Mouse (Mus musculus) limb, embryonic 14.5 days (tissue): ENCODE measurements around the gene Dpm2. TPM values are rescaled to one million over a fixed set of nuclear protein-coding genes. Genes with fewer than 3 reads are reported as not detected.

Experiments
- ATAC-seq: fragments of 200-750 bp; cut with Nextera tagmentation; 2 replicates; pipeline ENCODE4 v1.8.0; 2017; ENCODE audit warnings: low read depth, moderate number of reproducible peaks, moderate TSS enrichment; ENCODE audit not compliant: low FRiP score
- DNase-seq: peaks from one replicate; pipeline ENCODE4 v3.0.0-alpha.2; 2015; ENCODE audit warnings: low spot score
- H3K27ac ChIP-seq: fragments of 300-500 bp; sonication (generic); replicated peaks from 2 replicates; pipeline ENCODE4 v1.5.1; 2014; ENCODE audit warnings: low read depth, mild to moderate bottlenecking, low read length, moderate library complexity, mixed read lengths
- H3K27me3 ChIP-seq: fragments of 300-500 bp; sonication (generic); 2 replicates; pipeline ENCODE4 v1.6.1; 2014; ENCODE audit warnings: low read length, mixed read lengths; ENCODE audit not compliant: control insufficient read depth, insufficient read depth
- H3K36me3 ChIP-seq: fragments of 300-500 bp; sonication (generic); 2 replicates; pipeline ENCODE4 v1.6.1; 2014; ENCODE audit warnings: mild to moderate bottlenecking, low read length, moderate library complexity, mixed read lengths; ENCODE audit not compliant: control insufficient read depth, insufficient read depth
- H3K4me1 ChIP-seq: fragments of 300-500 bp; sonication (generic); 2 replicates; pipeline ENCODE4 v1.6.1; 2014; ENCODE audit warnings: antibody characterized with exemption, low read length, mixed read lengths; ENCODE audit not compliant: control insufficient read depth, insufficient read depth
- H3K4me2 ChIP-seq: fragments of 300-500 bp; sonication (generic); replicated peaks from 2 replicates; pipeline ENCODE4 v1.6.1; 2014; ENCODE audit warnings: low read depth, mild to moderate bottlenecking, low read length, moderate library complexity; ENCODE audit not compliant: severe bottlenecking
- H3K4me3 ChIP-seq: fragments of 300-500 bp; sonication (generic); replicated peaks from 2 replicates; pipeline ENCODE4 v1.5.1; 2014; ENCODE audit warnings: low read length
- H3K9ac ChIP-seq: fragments of 300-500 bp; sonication (generic); 2 replicates; pipeline ENCODE4 v1.6.1; 2014; ENCODE audit warnings: mild to moderate bottlenecking, low read depth, low read length, moderate library complexity; ENCODE audit not compliant: severe bottlenecking
- H3K9me3 ChIP-seq: fragments of 300-500 bp; sonication (generic); 2 replicates; pipeline ENCODE4 v1.6.1; 2016; ENCODE audit warnings: low read length; ENCODE audit not compliant: control insufficient read depth
- POLR2A ChIP-seq: fragments of 200-500 bp; IDR thresholded peaks from 2 replicates; pipeline ENCODE4 v1.8.0; 2012; ENCODE audit warnings: inconsistent platforms, mild to moderate bottlenecking, moderate library complexity, borderline replicate concordance; ENCODE audit not compliant: insufficient read depth, insufficient read length; ENCODE audit errors: extremely low read depth
- WGBS: fragments of 180-500 bp; shearing (Covaris S2); extraction: QIAGEN DNeasy Blood & Tissue Kit; methylation state at CpG from one replicate; pipeline ENCODE4 v1.1.7; 2014; 5-methylcytosine and 5-hydroxymethylcytosine counted together
- polyA plus RNA-seq, 2 experiments: library from polyadenylated mRNA; depleted of rRNA in 1 of 2; stranded (reverse) in 1 of 2; unstranded in 1 of 2; fragments of >200 nt; fragmentation: Nextera tagmentation in 1 of 2; extraction: Ambion mirVana in 1 of 2; gene quantifications; 2 replicates each; pipeline versions ENCODE4 v1.2.1 to v1.2.3; 2012 to 2014

Dpm2 gene
- polyA plus RNA-seq, 2 experiments = 122 to 146 TPM

- Histone ChIP-seq H3K4me3 (no peak overlapping the region), H3K27me3 (no peaks in the 10 kb centered on the region), H3K36me3 (no peaks in the 10 kb centered on the region), H3K27ac (no peak overlapping the region), H3K9ac (no peak overlapping the region), H3K4me2 (no peak overlapping the region), H3K9me3 (no peaks in the 10 kb centered on the region), H3K4me1 (peaks cover 4% of the 10 kb centered on the region; the same call in 1 of the 2 replicates)
- TF ChIP-seq POLR2A = no peak
- ATAC-seq (no peak), DNase-seq (no peak)
- 68% methylated on average over 2 of the region's 2 CpGs for WGBS
Observed at GRCm38 (mm10) chr2:32530479-32530878, 40.2 kb upstream of the Dpm2 start.

DNA sequence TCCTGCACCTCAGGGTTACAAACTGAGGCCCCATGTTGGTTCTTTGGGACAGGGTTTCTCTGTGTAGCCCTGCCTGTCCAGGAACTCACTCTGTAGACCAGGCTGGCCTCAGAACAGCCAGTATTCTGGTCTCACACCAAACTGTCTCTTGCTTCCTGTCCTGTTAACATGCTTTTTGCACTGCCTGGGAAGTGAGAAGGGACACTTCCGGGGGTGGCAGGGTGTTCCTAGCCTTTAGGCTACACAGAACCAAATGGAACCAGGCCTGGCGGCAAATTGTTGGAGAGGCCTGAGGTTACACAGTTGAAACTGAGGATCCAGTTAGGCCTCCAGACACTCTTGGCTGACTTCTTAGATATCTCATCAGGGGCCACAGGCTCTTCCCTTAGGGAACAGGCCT lies 37.5 kb upstream of the Dpm2 start:
- no peaks in the 10 kb centered on the region for H3K36me3 ChIP-seq
- peaks cover 24% of the 10 kb centered on the region for H3K4me1 ChIP-seq
- H3K27ac ChIP-seq = no peak overlapping the region
- TF ChIP-seq POLR2A = no peak
- no peaks in the 10 kb centered on the region for H3K9me3 ChIP-seq
- H3K4me2 ChIP-seq = no peak overlapping the region
- no peak overlapping the region for H3K4me3 ChIP-seq
- H3K27me3 ChIP-seq = no peaks in the 10 kb centered on the region
- DNase-seq (no peak), ATAC-seq (no peak)
- no peak overlapping the region for H3K9ac ChIP-seq
- 79% methylated on average over 2 of the region's 2 CpGs for WGBS

- Histone ChIP-seq H3K36me3 (no peaks in the 10 kb centered on the region), H3K4me3 (peak overlapping the region; percentile 96), H3K9ac (peak overlapping the region; percentile 52), H3K9me3 (no peaks in the 10 kb centered on the region), H3K27me3 (no peaks in the 10 kb centered on the region), H3K4me1 (peaks cover 33% of the 10 kb centered on the region), H3K27ac (peak overlapping the region; percentile 84), H3K4me2 (peak overlapping the region; percentile 47)
- DNase-seq (peak; percentile 56), ATAC-seq (no peak)
- 8% methylated on average over 13 of the region's 13 CpGs for WGBS
- TF ChIP-seq POLR2A = 0 out of 2 replicates have a peak, but pooled peaks have one; percentile 8
Observed at GRCm38 (mm10) chr2:32534061-32534732, 36.5 kb upstream of the Dpm2 start.

GRCm38 (mm10) chr2:32534733-32535471 lies 35.8 kb upstream of the Dpm2 start, which contains the start of gene Fam102a:
TSS of gene Fam102a (plus strand) at chr2:32535332.
- Histone ChIP-seq H3K9ac (peak within 1 kb of the TSS; percentile 93), H3K4me2 (peak within 1 kb of the TSS; percentile 90), H3K4me1 (peaks cover 38% of the 10 kb centered on the region), H3K27me3 (no peaks in the 10 kb centered on the region), H3K4me3 (peak within 1 kb of the TSS; percentile 96), H3K27ac (peak within 1 kb of the TSS; percentile 96), H3K9me3 (no peaks in the 10 kb centered on the region), H3K36me3 (no peaks in the 10 kb centered on the region)
- peak; percentile 97 for ATAC-seq
- TF ChIP-seq POLR2A = peak; percentile 91; the same call in 1 of the 2 replicates
- WGBS = under 1% methylated on average over 62 of the region's 67 CpGs
- peak; percentile 97 for DNase-seq

- peak; percentile 28 for DNase-seq
- TF ChIP-seq POLR2A = no peak
- Histone ChIP-seq H3K27ac (peak overlapping the region; percentile 96), H3K4me3 (peak overlapping the region; percentile 96), H3K4me1 (peaks cover 38% of the 10 kb centered on the region), H3K27me3 (no peaks in the 10 kb centered on the region), H3K4me2 (peak overlapping the region; percentile 90), H3K36me3 (no peaks in the 10 kb centered on the region), H3K9ac (peak overlapping the region; percentile 93), H3K9me3 (no peaks in the 10 kb centered on the region)
- 0% methylated on average over 18 of the region's 56 CpGs for WGBS
- ATAC-seq = peak; percentile 45; the same call in 1 of the 2 replicates
Observed at GRCm38 (mm10) chr2:32535501-32535991, 35.1 kb upstream of the Dpm2 start.
